Mouse (Mus musculus) G1E-ER4 (cell line): ENCODE results near the gene Opalin. TPM values are rescaled to one million over a fixed set of nuclear protein-coding genes. Genes with fewer than 3 reads are reported as not detected.

Source experiments
- GATA1 ChIP-seq: IDR thresholded peaks from one replicate; pipeline ENCODE4 v1.8.0; 2012; ENCODE audit warnings: low read length, inconsistent platforms
- polyA plus RNA-seq: library from polyadenylated mRNA; stranded (reverse); fragments of >175 nt; gene quantifications from 2 replicates; pipeline ENCODE4 v1.2.3, GENCODE M21; 2012

Gene Opalin
- polyA plus RNA-seq, 1 experiment: not detected

DNA sequence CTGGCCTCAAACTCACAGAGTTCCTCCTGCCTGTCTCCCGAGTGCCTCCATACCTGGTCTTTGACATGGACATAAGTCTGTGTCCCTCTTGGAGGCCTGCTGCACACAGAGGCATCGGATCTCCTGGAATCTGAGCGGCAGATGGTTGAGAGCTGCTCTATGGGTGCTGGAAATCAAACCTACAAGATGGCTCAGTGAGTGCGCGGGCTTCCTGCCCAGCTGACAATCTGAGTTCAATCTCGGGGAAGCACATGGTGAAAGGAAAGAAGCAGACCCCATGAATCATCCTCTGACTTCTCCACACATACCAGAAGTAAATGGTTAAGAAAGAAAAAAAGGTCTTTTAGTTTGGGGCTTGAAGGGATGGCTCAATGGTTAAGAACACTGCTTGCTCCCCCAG, 45.0 kb downstream of the Opalin start:
- TF ChIP-seq GATA1: no peak

DNA sequence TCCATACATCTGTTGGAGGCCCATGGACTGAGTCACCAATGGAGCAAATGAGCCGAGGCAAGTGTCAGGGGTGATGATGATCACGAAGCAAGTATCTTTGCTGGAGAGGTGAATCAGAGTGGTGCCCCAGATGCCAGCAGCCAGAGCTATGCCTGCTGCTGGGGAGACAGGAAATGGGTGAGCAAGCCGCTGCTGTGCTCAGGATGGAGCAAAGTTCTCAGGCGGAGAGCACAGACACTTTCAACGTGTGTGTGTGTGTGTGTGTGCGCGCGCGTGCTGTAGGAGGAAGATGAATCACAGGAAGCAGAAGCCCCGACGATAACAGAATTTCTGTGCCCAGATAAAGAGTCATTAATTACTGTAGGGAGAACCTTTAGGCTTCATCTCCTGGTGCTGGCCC, 45.9 kb downstream of the Opalin start:
- no peak for TF ChIP-seq GATA1

- no peak for TF ChIP-seq GATA1
These were observed 46.8 kb downstream of the Opalin start for GRCm38 (mm10) chr19:41030161-41030560.

- no peak for TF ChIP-seq GATA1
These were observed 47.7 kb downstream of the Opalin start, which contains the start of gene Dntt for GRCm38 (mm10) chr19:41029219-41029618. Gene Dntt, plus strand, starts transcription at chr19:41029275.

GRCm38 (mm10) chr19:41027601-41028000, 49.3 kb downstream of the Opalin start:
- TF ChIP-seq GATA1: no peak

- TF ChIP-seq GATA1: no peak
These were observed 49.9 kb downstream of the Opalin start for GRCm38 (mm10) chr19:41027024-41027423.

GRCm38 (mm10) chr19:41026551-41026950, 50.4 kb downstream of the Opalin start:
- TF ChIP-seq GATA1: no peak

DNA sequence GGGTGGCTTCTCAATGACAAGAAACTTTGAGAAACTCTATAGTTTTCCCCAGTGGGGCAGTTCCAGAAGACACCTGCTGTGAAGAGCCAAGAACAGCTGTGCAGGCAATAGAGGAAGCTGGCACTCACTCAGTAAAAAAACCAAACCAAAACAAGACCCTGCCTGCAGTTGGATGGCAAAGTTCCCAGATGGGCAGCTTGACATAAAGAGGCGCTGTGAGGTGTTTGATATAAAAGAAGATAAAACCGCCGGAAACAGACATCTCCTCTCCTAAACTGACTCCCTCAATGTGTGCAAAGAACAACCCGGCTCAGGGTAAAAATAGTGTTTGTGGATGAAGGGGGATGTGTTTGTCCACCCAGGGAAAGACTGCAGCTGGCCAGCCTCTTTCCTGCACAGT, 54.7 kb downstream of the Opalin start:
- TF ChIP-seq GATA1: no peak

DNA sequence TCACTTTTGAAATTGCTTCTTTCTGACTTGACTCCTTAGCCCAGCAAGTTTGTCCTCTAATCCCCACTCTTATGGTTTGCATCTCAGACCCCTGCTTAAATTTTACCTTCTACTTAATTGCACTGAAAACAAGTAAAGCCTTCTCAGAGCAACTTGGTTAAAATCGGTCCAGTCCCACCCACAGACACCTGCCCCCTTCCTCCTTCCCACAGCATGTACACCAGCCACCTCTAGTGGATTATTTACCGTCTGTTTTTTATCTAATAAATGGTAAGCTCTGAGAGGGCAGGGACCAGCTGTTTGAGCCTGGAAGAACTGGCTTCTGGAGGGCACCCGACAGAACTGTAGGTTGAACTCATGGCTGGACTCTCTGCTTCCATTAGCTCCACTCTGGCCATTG, 56.4 kb downstream of the Opalin start:
- TF ChIP-seq GATA1: no peak

GRCm38 (mm10) chr19:41019164-41019675, 57.7 kb downstream of the Opalin start:
- no peak for TF ChIP-seq GATA1

- TF ChIP-seq GATA1: no peak
These were observed 60.8 kb downstream of the Opalin start for GRCm38 (mm10) chr19:41015951-41016716.

DNA sequence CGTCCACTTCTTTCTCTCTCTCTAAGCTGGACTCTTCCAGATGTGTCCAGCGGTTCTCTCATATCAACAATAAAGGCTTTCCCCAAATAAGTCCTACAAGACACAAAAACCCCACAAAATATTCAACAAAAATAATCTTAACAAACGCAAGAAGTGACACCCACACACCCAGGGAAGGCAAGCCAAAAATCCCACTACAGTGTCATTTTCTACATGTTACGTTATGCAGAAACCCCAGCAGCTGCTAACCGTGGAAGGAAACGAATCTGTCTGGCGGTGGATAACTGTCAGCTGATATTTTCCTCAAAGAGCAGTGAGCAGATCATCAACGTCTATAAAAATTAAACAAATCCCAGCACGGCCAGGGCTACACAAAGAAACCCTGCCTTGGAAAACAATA, 62.9 kb downstream of the Opalin start:
- no peak for TF ChIP-seq GATA1

DNA sequence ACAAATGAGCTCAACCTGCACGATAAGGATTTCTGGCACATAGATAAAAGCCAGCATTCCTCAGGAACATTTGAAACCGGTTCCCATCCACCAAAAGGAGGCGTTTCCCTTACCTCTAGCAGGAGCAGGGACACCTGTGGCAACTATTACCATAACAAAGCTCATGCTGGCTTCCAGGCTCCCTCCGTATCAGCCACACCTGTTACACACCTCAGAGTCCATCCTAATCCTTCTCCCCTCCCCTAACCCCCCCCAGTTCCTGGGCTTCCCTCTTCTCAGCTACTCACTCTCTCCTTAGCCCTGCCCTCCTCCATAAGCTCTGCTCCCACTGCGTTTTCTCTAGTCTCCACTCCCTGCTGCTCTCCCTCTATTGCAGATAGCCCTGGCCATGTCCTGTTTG, 63.3 kb downstream of the Opalin start:
- TF ChIP-seq GATA1: no peak

Other genes starting within 250 kb of the Opalin start
- gene Ccnj, start 245.8 kb downstream of the Opalin start, polyA plus RNA-seq: 3.4 and 4.0 TPM in 2 replicates
- not detected in 2 replicates for gene Zfp518a, start 182.4 kb downstream of the Opalin start, polyA plus RNA-seq
- gene Blnk, start 82.6 kb downstream of the Opalin start, polyA plus RNA-seq: 0.03 and 0.05 TPM in 2 replicates
- gene Dntt, start 47.8 kb downstream of the Opalin start, polyA plus RNA-seq: not detected in 2 replicates
- gene Tll2, start 129.7 kb upstream of the Opalin start, polyA plus RNA-seq: not detected in 2 replicates
- gene Tm9sf3, start 186.9 kb upstream of the Opalin start, polyA plus RNA-seq: 34.6 and 58.6 TPM in 2 replicates